Mouse (Mus musculus) bone marrow macrophage, adult 2 months (primary cell): ENCODE data around the gene Nol6. TPM values are rescaled to one million over a fixed set of nuclear protein-coding genes. Genes with fewer than 3 reads are reported as not detected.

ENCODE experiments used
- H3K27ac ChIP-seq: 2 replicates; pipeline ENCODE4 v1.5.1; 2012; ENCODE audit warnings: low read depth, low read length; ENCODE audit not compliant: insufficient read depth
- H3K4me1 ChIP-seq: 2 replicates; pipeline ENCODE4 v1.6.1; 2012; ENCODE audit warnings: low read length; ENCODE audit not compliant: control insufficient read depth, insufficient read depth
- H3K4me3 ChIP-seq: 2 replicates; pipeline ENCODE4 v1.5.1; 2012; ENCODE audit warnings: mild to moderate bottlenecking, low read length, moderate library complexity; ENCODE audit not compliant: insufficient read depth
- CTCF ChIP-seq: IDR thresholded peaks from 2 replicates; pipeline ENCODE4 v1.5.1; 2012; ENCODE audit warnings: low read depth, mild to moderate bottlenecking, low read length, moderate library complexity
- POLR2A ChIP-seq: IDR thresholded peaks from 2 replicates; pipeline ENCODE4 v1.6.1; 2012; ENCODE audit warnings: mild to moderate bottlenecking, low read depth, low read length, borderline replicate concordance
- polyA plus RNA-seq: library from polyadenylated mRNA; stranded (reverse); fragments of >200 nt; gene quantifications from 2 replicates; pipeline ENCODE4 v1.2.4, GENCODE M21; 2012; ENCODE audit not compliant: missing spikeins, insufficient read depth, insufficient read length

Gene Nol6
- 11.8 and 12.6 TPM in 2 replicates for polyA plus RNA-seq

DNA sequence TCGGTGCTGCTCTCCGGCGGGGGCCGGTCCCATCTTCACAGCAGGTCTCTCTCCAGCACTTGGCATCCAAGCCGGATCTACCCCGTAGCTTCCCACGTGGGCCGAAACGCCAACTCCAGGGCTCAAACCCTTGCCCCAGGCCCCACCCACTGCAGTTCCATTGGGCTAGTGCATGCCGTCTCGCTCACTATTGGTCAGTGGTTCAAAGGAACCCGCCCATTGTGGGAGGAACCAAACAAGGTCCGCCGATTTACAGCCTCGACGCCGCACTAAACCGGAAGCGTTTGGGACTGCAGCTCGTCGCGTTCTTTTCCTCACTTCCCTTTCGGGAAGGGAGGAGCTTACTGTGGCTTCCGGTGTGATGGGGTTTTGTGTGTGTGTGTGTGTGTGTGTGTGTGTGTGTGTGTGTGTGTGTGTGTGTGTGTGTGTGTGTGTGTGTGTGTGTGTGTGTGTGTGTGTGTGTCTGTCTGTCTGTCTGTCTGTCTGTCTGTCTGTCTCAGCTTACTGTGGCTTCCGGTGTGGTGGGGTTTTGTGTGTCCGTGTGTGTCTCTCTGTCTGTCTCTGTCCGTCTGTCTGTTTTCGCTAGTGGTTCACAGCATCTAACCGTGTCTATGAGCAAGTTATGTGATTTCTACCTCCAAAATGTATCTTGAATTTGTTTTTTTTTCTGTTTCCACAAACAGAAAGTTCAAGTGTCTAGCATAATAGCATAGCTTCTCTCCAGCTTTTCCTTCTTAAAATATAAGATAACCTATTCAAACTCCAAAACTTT is at the start of gene Nol6:
Gene Nol6, minus strand, starts transcription at position 276 of the 772 bp plus-strand sequence.
- TF ChIP-seq POLR2A, result no peak
- no peak for TF ChIP-seq CTCF
- peaks cover 6% of the 10 kb centered on the region; the same call in 1 of the 2 replicates for H3K4me1 ChIP-seq
- peak within 1 kb of the TSS; percentile 15; the same call in 1 of the 2 replicates for H3K27ac ChIP-seq
- peak within 1 kb of the TSS; percentile 81 for H3K4me3 ChIP-seq

DNA sequence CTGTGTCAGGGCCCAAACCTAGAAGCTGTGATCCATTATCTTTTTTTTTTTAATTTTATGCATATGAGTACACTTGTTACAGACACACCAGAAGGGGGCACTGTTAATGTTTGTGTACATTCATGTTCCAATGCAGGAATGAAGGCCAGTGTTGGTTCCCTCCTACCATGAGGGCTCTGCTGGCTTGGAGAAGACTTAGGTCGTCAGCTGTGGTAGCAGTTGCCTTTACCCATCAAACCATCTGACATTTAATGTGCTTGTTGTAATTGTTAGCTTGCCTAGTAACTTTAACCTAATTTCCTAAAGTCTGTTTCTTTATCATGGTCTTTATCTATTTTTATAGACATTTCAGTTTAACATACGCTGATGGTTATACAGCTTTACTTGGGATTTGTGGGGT is 46.7 kb upstream of the Nol6 start:
- TF ChIP-seq CTCF (no peak), POLR2A (no peak)
- no peaks in the 10 kb centered on the region for H3K4me1 ChIP-seq
- no peak overlapping the region for H3K4me3 ChIP-seq
- no peak overlapping the region for H3K27ac ChIP-seq

- TF ChIP-seq POLR2A (no peak), CTCF (no peak)
- Histone ChIP-seq H3K27ac (no peak overlapping the region), H3K4me1 (peaks cover 10% of the 10 kb centered on the region), H3K4me3 (no peak overlapping the region)
Measured at GRCm38 (mm10) chr4:41165693-41166475, 41.6 kb upstream of the Nol6 start.

DNA sequence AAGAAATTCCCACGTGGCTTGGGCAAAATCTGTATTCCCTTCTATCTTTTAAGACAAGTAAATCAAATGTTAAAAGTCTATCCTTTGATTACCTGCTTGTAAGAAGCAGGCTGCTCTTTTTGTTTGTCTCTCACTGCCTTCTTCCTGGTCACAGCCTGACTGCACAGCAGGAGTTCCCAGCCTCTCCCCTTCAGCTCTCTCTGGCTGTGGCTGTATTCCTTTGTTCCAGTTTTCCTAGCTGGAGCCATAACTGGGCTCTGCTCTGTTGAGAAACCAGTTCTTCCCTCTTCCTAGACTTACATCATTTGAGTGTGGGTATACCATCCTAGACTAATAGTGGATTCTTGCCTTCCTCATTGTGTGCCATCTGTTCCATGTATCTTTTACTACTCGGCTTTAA is 40.7 kb upstream of the Nol6 start:
- H3K4me1 ChIP-seq, result peaks cover 10% of the 10 kb centered on the region
- TF ChIP-seq POLR2A (no peak), CTCF (no peak)
- 0 out of 2 replicates have a peak overlapping the region, but pooled peaks have one; percentile 15 for H3K27ac ChIP-seq
- no peak overlapping the region for H3K4me3 ChIP-seq

DNA sequence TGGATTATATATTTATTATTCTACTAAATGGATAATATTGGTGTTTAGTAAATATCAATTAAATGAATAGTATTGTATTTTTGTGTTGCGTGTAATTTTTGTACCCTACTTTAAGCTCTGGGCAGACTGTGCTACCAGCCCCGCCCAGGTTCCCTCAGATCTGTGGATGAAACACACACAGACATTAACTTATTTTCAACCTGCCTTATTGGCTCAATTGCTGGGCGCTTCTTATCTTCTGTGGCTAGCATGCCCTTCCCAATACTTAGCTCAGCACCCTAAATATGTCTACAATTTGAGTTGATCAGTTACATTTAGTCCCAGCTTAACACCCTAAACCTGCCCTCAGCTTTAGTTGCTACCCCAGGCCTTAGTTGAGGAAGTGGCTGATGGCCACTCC is 37.0 kb upstream of the Nol6 start:
- no peak for TF ChIP-seq POLR2A
- TF ChIP-seq CTCF, result no peak
- H3K27ac ChIP-seq, result no peak overlapping the region
- no peak overlapping the region for H3K4me3 ChIP-seq
- peaks cover 28% of the 10 kb centered on the region for H3K4me1 ChIP-seq

DNA sequence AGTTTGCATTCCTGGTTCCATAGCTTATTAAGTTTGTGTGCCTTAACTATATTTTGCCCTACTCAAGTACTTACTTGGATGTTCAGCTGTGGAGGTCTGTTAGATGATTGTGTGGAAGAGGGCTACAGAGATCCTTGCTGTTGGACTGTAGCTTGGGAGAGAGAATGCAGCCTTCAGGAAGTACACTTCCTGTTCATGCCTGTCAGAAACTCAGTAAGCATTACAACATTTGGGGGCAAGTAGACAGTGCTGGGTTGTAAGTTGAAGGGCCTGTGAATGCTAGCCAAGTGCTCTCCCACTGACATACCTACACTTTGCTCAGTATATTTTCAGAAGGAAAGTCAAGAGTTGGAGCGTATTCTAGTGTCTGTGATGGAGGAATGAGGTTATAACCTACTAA is 34.0 kb upstream of the Nol6 start:
- TF ChIP-seq POLR2A, result no peak
- TF ChIP-seq CTCF, result no peak
- Histone ChIP-seq H3K4me1 (peaks cover 18% of the 10 kb centered on the region), H3K27ac (no peak overlapping the region; the same call in 1 of the 2 replicates), H3K4me3 (no peak overlapping the region)

DNA sequence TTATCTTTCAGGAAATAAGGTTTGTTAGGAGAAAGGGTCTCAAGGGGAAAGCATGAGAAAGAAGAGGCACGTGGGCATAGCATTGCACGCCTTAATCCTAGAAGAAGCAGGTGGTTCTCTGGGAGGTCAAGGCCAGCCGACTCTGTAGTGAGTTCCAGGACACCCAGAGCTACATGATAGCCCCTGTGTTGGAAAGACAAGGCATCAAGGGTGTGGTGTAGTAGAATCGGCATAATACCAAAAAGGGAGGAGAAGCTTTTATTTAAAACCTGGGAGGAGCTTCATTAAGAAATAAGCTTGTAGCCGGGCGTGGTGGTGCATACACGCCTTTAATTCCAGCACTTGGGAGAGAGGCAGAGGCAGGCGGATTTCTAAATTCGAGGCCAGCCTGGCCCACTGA is 32.7 kb upstream of the Nol6 start:
- TF ChIP-seq CTCF (no peak), POLR2A (no peak)
- H3K27ac ChIP-seq, result no peak overlapping the region
- no peak overlapping the region for H3K4me3 ChIP-seq
- peaks cover 20% of the 10 kb centered on the region for H3K4me1 ChIP-seq

GRCm38 (mm10) chr4:41153146-41153545 is 28.9 kb upstream of the Nol6 start:
- Histone ChIP-seq H3K4me3 (no peak overlapping the region), H3K27ac (no peak overlapping the region), H3K4me1 (peaks cover 18% of the 10 kb centered on the region)
- TF ChIP-seq CTCF (no peak), POLR2A (no peak)

DNA sequence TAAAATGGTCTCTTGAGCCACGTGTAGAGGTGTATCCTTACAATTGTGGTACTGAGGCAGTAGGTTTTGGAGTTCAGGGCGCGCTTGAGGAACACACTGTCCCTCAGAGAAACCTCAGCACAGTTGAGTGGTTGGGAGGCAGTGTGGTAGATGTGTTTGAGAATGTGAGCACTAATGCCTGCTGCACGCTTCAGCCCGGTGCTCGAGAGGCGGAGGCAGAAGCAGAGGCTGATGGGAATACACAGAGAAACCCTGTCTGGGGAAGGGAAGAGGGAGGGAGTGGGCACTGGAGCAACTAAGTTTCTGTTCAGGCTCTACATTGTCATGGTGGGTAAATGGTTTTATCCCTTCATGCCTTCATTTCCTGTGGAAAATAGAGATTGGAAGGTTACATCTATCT is 26.9 kb upstream of the Nol6 start:
- TF ChIP-seq POLR2A, result no peak
- TF ChIP-seq CTCF, result no peak

GRCm38 (mm10) chr4:41149891-41150290 is 25.6 kb upstream of the Nol6 start:
- TF ChIP-seq CTCF (no peak), POLR2A (no peak)
- H3K4me1 ChIP-seq, result peaks cover 8% of the 10 kb centered on the region; the same call in 1 of the 2 replicates
- no peak overlapping the region for H3K27ac ChIP-seq
- H3K4me3 ChIP-seq, result no peak overlapping the region

More for the DNA sequence above, 26.9 kb upstream of the Nol6 start:
- Histone ChIP-seq H3K4me3 (no peak overlapping the region), H3K4me1 (peaks cover 8% of the 10 kb centered on the region; the same call in 1 of the 2 replicates), H3K27ac (no peak overlapping the region)
